Mouse (Mus musculus) embryonic facial prominence, embryonic 11.5 days (tissue): Measurements from ENCODE around the gene Agr2. TPM values are rescaled to one million over a fixed set of nuclear protein-coding genes. Genes with fewer than 3 reads are reported as not detected.

Source experiments
- ATAC-seq: fragments of 200-750 bp; cut with Nextera tagmentation; replicated peaks from 2 replicates; pipeline ENCODE4 v1.8.0; 2017; ENCODE audit warnings: low read depth; ENCODE audit not compliant: insufficient number of reproducible peaks, low FRiP score, low TSS enrichment
- DNase-seq: peaks from one replicate; pipeline ENCODE4 v3.0.0-alpha.2; 2015; ENCODE audit warnings: low spot score
- H3K27ac ChIP-seq: fragments of 300-500 bp; sonication (generic); replicated peaks from 2 replicates; pipeline ENCODE4 v1.5.1; 2014; ENCODE audit warnings: mild to moderate bottlenecking, low read depth, low read length, control low read depth
- H3K27me3 ChIP-seq: fragments of 300-500 bp; sonication (generic); 2 replicates; pipeline ENCODE4 v1.6.1; 2014; ENCODE audit warnings: mild to moderate bottlenecking, low read length, moderate library complexity, mixed read lengths; ENCODE audit not compliant: control insufficient read depth, insufficient read depth
- H3K36me3 ChIP-seq: fragments of 300-500 bp; sonication (generic); replicated peaks from 2 replicates; pipeline ENCODE4 v1.6.1; 2014; ENCODE audit warnings: low read depth, mild to moderate bottlenecking, low read length, moderate library complexity, mixed read lengths; ENCODE audit not compliant: control insufficient read depth, insufficient read depth
- H3K4me1 ChIP-seq: fragments of 300-500 bp; sonication (generic); 2 replicates; pipeline ENCODE4 v1.6.1; 2014; ENCODE audit warnings: low read length, mixed read lengths; ENCODE audit not compliant: control insufficient read depth, insufficient read depth
- H3K4me2 ChIP-seq: fragments of 300-500 bp; sonication (generic); 2 replicates; pipeline ENCODE4 v1.6.1; 2014; ENCODE audit warnings: low read depth, mild to moderate bottlenecking, control low read depth, low read length, moderate library complexity
- H3K4me3 ChIP-seq: fragments of 300-500 bp; sonication (generic); 2 replicates; pipeline ENCODE4 v1.5.1; 2014; ENCODE audit warnings: low read depth, low read length, control low read depth
- H3K9ac ChIP-seq: fragments of 300-500 bp; sonication (generic); replicated peaks from 2 replicates; pipeline ENCODE4 v1.6.1; 2014; ENCODE audit warnings: mild to moderate bottlenecking, control low read depth, low read length
- H3K9me3 ChIP-seq: fragments of 300-500 bp; sonication (generic); replicated peaks from 2 replicates; pipeline ENCODE4 v1.6.1; 2016; ENCODE audit warnings: mild to moderate bottlenecking, low read length, inconsistent platforms, mixed read lengths; ENCODE audit not compliant: control insufficient read depth
- WGBS: fragments of 180-500 bp; shearing (Covaris S2); extraction: QIAGEN DNeasy Blood & Tissue Kit; methylation state at CpG from one replicate; pipeline ENCODE4 v1.1.7; 2014; 5-methylcytosine and 5-hydroxymethylcytosine counted together
- polyA plus RNA-seq: library from polyadenylated mRNA; unstranded; fragments of >200 nt; fragmentation: Nextera tagmentation; extraction: Ambion mirVana; gene quantifications from 2 replicates; pipeline ENCODE4 v1.2.1, GENCODE M21; 2014

Gene Agr2
- polyA plus RNA-seq, 1 experiment from 2014 or later, result not detected

- no peak overlapping the region for H3K4me3 ChIP-seq
- H3K9me3 ChIP-seq, result no peaks in the 10 kb centered on the region
- ATAC-seq, result no peak
- H3K27me3 ChIP-seq, result no peaks in the 10 kb centered on the region
- 63% methylated on average over 6 of the region's 6 CpGs for WGBS
- H3K9ac ChIP-seq, result no peak overlapping the region
- no peak overlapping the region for H3K4me2 ChIP-seq
- no peak for DNase-seq
- H3K4me1 ChIP-seq, result no peaks in the 10 kb centered on the region
- H3K27ac ChIP-seq, result no peak overlapping the region
- H3K36me3 ChIP-seq, result no peaks in the 10 kb centered on the region
Measured at GRCm38 (mm10) chr12:36008364-36009047, 15.8 kb downstream of the Agr2 start.

- Histone ChIP-seq H3K4me2 (no peak overlapping the region), H3K4me3 (no peak overlapping the region), H3K36me3 (no peaks in the 10 kb centered on the region), H3K27me3 (no peaks in the 10 kb centered on the region), H3K9ac (no peak overlapping the region), H3K9me3 (no peaks in the 10 kb centered on the region), H3K4me1 (no peaks in the 10 kb centered on the region), H3K27ac (no peak overlapping the region)
- ATAC-seq (no peak), DNase-seq (no peak)
- 63% methylated on average over 7 of the region's 7 CpGs for WGBS
Measured at GRCm38 (mm10) chr12:36013216-36013910, 20.7 kb downstream of the Agr2 start.

GRCm38 (mm10) chr12:36017791-36018190 is 25.1 kb downstream of the Agr2 start:
- H3K36me3 ChIP-seq, result no peaks in the 10 kb centered on the region
- H3K9ac ChIP-seq, result no peak overlapping the region
- ATAC-seq (no peak), DNase-seq (no peak)
- no peak overlapping the region for H3K27ac ChIP-seq
- H3K4me2 ChIP-seq, result no peak overlapping the region
- WGBS, result 82% methylated on average over 2 of the region's 2 CpGs
- H3K4me1 ChIP-seq, result no peaks in the 10 kb centered on the region
- H3K9me3 ChIP-seq, result no peaks in the 10 kb centered on the region
- no peak overlapping the region for H3K4me3 ChIP-seq
- no peaks in the 10 kb centered on the region for H3K27me3 ChIP-seq

GRCm38 (mm10) chr12:36019572-36019971 is 26.9 kb downstream of the Agr2 start:
- H3K27ac ChIP-seq, result no peak overlapping the region
- DNase-seq, result no peak
- no peaks in the 10 kb centered on the region for H3K4me1 ChIP-seq
- H3K36me3 ChIP-seq, result no peaks in the 10 kb centered on the region
- H3K4me2 ChIP-seq, result no peak overlapping the region
- H3K4me3 ChIP-seq, result no peak overlapping the region
- no peak for ATAC-seq
- no peak overlapping the region for H3K9ac ChIP-seq
- H3K27me3 ChIP-seq, result no peaks in the 10 kb centered on the region
- 77% methylated on average over 4 of the region's 4 CpGs for WGBS
- no peaks in the 10 kb centered on the region for H3K9me3 ChIP-seq

- no peak overlapping the region for H3K9ac ChIP-seq
- 75% methylated on average over 3 of the region's 3 CpGs for whole genome bisulfite sequencing
- no peaks in the 10 kb centered on the region for H3K36me3 ChIP-seq
- ATAC-seq (no peak), DNase-seq (no peak)
- H3K4me3 ChIP-seq, result no peak overlapping the region
- no peak overlapping the region for H3K4me2 ChIP-seq
- no peaks in the 10 kb centered on the region for H3K4me1 ChIP-seq
- no peaks in the 10 kb centered on the region for H3K27me3 ChIP-seq
- no peaks in the 10 kb centered on the region for H3K9me3 ChIP-seq
- no peak overlapping the region for H3K27ac ChIP-seq
Measured at GRCm38 (mm10) chr12:36020081-36020480, 27.4 kb downstream of the Agr2 start.

GRCm38 (mm10) chr12:36020710-36021109 is 28.0 kb downstream of the Agr2 start:
- Histone ChIP-seq H3K4me1 (no peaks in the 10 kb centered on the region), H3K36me3 (no peaks in the 10 kb centered on the region), H3K9me3 (no peaks in the 10 kb centered on the region), H3K4me3 (no peak overlapping the region), H3K27me3 (no peaks in the 10 kb centered on the region), H3K9ac (no peak overlapping the region), H3K27ac (no peak overlapping the region), H3K4me2 (no peak overlapping the region)
- WGBS, result 89% methylated on average over 2 of the region's 2 CpGs
- DNase-seq (no peak), ATAC-seq (no peak)

GRCm38 (mm10) chr12:36026126-36026525 is 33.4 kb downstream of the Agr2 start:
- no peak overlapping the region for H3K4me2 ChIP-seq
- ATAC-seq, result no peak
- no peaks in the 10 kb centered on the region for H3K36me3 ChIP-seq
- no peaks in the 10 kb centered on the region for H3K27me3 ChIP-seq
- no peak overlapping the region for H3K9ac ChIP-seq
- no peak overlapping the region for H3K4me3 ChIP-seq
- no peak overlapping the region for H3K27ac ChIP-seq
- DNase-seq, result no peak
- H3K4me1 ChIP-seq, result no peaks in the 10 kb centered on the region
- H3K9me3 ChIP-seq, result no peaks in the 10 kb centered on the region
- 95% methylated on average over 4 of the region's 4 CpGs for WGBS

- Histone ChIP-seq H3K4me3 (no peak overlapping the region), H3K27ac (no peak overlapping the region), H3K9me3 (no peaks in the 10 kb centered on the region), H3K4me2 (no peak overlapping the region), H3K9ac (no peak overlapping the region), H3K27me3 (no peaks in the 10 kb centered on the region), H3K36me3 (no peaks in the 10 kb centered on the region), H3K4me1 (no peaks in the 10 kb centered on the region)
- DNase-seq (no peak), ATAC-seq (no peak)
- WGBS, result 86% methylated on average over 2 of the region's 2 CpGs
Measured at GRCm38 (mm10) chr12:36027171-36027570, 34.5 kb downstream of the Agr2 start.
